Mouse (Mus musculus) ES-E14 (cell line): ENCODE data around the gene Slc6a9. TPM values are rescaled to one million over a fixed set of nuclear protein-coding genes. Genes with fewer than 3 reads are reported as not detected.

Source experiments
- DNase-seq: peaks from one replicate; pipeline ENCODE4 v3.0.0-alpha.2; 2013; ENCODE audit warnings: low read depth, low spot score
- H3K27ac ChIP-seq: 2 replicates; pipeline ENCODE4 v1.5.1; 2012; ENCODE audit warnings: low read depth, mild to moderate bottlenecking, low read length, moderate library complexity, mixed read lengths; ENCODE audit not compliant: poor library complexity, insufficient read depth, severe bottlenecking
- H3K36me3 ChIP-seq: 2 replicates; pipeline ENCODE4 v1.6.1; 2012; ENCODE audit warnings: mild to moderate bottlenecking, low read length, moderate library complexity, mixed read lengths; ENCODE audit not compliant: control insufficient read depth, poor library complexity, insufficient read depth, severe bottlenecking
- H3K4me1 ChIP-seq, 2 experiments: fragments of 150-350 bp in 1 of 2; sonication (generic) in 1 of 2; 2 replicates each; pipeline ENCODE4 v1.6.1; 2012; ENCODE audit warnings: low read length in 2 of 2, mild to moderate bottlenecking in 1 of 2, mixed read lengths in 1 of 2; ENCODE audit not compliant: control insufficient read depth in 2 of 2, insufficient read depth in 2 of 2, poor library complexity in 1 of 2
- H3K4me3 ChIP-seq, 2 experiments: fragments of 150-350 bp in 1 of 2; sonication (generic) in 1 of 2; 2 replicates each; pipeline ENCODE4 v1.5.1; 2012; ENCODE audit warnings: low read length in 2 of 2, low read depth in 1 of 2, mild to moderate bottlenecking in 1 of 2, mixed read lengths in 1 of 2; ENCODE audit not compliant: insufficient read depth in 1 of 2, poor library complexity in 1 of 2, severe bottlenecking in 1 of 2
- H3K9ac ChIP-seq: 2 replicates; pipeline ENCODE4 v1.6.1; 2012; ENCODE audit warnings: low read depth, mild to moderate bottlenecking, low read length, mixed read lengths; ENCODE audit not compliant: poor library complexity, insufficient read depth, severe bottlenecking
- H3K9me3 ChIP-seq: fragments of 150-350 bp; sonication (generic); 2 replicates; pipeline ENCODE4 v1.6.1; 2012; ENCODE audit warnings: low read depth, mild to moderate bottlenecking, low read length; ENCODE audit not compliant: control insufficient read depth, insufficient read depth
- CHD2 ChIP-seq: IDR thresholded peaks from 2 replicates; pipeline ENCODE4 v1.6.1; 2014; ENCODE audit warnings: mild to moderate bottlenecking, low read depth, low read length, inconsistent platforms
- HCFC1 ChIP-seq: IDR thresholded peaks from 2 replicates; pipeline ENCODE4 v1.6.1; 2012; ENCODE audit warnings: low read length, inconsistent platforms, borderline replicate concordance; ENCODE audit not compliant: insufficient read depth
- MAFK ChIP-seq: IDR thresholded peaks from 2 replicates; pipeline ENCODE4 v1.6.1; 2014; ENCODE audit warnings: mild to moderate bottlenecking, low read depth, low read length, inconsistent platforms; ENCODE audit not compliant: insufficient read depth
- ZC3H11A ChIP-seq: IDR thresholded peaks from 2 replicates; pipeline ENCODE4 v1.6.1; 2012; ENCODE audit warnings: low read depth, mild to moderate bottlenecking, inconsistent platforms, low read length, borderline replicate concordance
- ZNF384 ChIP-seq: IDR thresholded peaks from 2 replicates; pipeline ENCODE4 v1.6.1; 2012; ENCODE audit warnings: low read depth, low read length, inconsistent platforms
- in situ Hi-C, 2 experiments: fragments of 600-800 bp; cut with MboI; formaldehyde crosslinking; loops; one replicate each; pipeline ENCODE4 v1.15.1; 2025; ENCODE audit warnings: low sequenced_read_pairs in 2 of 2, inconsistent platforms in 1 of 2; ENCODE audit not compliant: unreplicated experiment in 2 of 2
- total RNA-seq: library from RNA; depleted of rRNA; stranded (reverse); fragments of 300-350 nt; gene quantifications from 2 replicates; pipeline ENCODE4 v1.2.3, GENCODE M21; 2012

The Slc6a9 gene
- total RNA-seq, 1 experiment: 6.9 TPM

DNA sequence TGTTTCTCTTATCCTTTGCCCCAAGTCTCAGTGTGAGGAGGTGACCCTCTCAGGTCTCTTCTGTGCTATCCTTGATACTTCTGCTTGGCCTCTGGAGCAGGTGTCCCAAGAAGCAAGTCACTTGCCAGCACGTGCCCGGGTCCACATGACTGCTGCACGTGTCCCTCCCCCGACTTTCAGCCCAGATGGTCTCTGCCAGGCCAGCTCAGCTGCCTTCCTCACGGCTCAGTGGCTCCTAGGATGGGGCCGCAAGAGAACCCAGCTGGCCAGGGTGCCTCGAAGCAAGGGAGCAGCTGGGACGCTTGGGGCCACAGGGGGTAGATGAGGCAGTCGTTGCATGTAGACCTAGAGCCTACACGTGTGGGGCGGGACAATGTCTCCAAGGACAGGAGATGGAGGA, 11.0 kb downstream of the Slc6a9 start:
- Histone ChIP-seq H3K4me3 (no peak overlapping the region), H3K4me1 (no peaks in the 10 kb centered on the region), H3K36me3 (peaks cover 14% of the 10 kb centered on the region; the same call in 1 of the 2 replicates), H3K9ac (no peak overlapping the region), H3K9me3 (no peaks in the 10 kb centered on the region), H3K27ac (no peak overlapping the region)
- DNase-seq: no peak
- TF ChIP-seq CHD2 (no peak), HCFC1 (no peak), ZC3H11A (no peak), ZNF384 (no peak), MAFK (no peak)
- in situ Hi-C loops: loop anchor here in 1 of 2 experiments (25.0 kb wide), 1 partner anchor 242 kb away; no protein-coding TSS in a partner anchor

GRCm38 (mm10) chr4:117846261-117846660, 12.0 kb downstream of the Slc6a9 start:
- no peaks in the 10 kb centered on the region for H3K9me3 ChIP-seq
- no peaks in the 10 kb centered on the region for H3K4me1 ChIP-seq
- no peak overlapping the region for H3K4me3 ChIP-seq
- H3K36me3 ChIP-seq: peaks cover 14% of the 10 kb centered on the region; the same call in 1 of the 2 replicates
- in situ Hi-C loops: loop anchor here in 1 of 2 experiments (25.0 kb wide), 1 partner anchor 241 kb away; no protein-coding TSS in a partner anchor
- no peak overlapping the region for H3K27ac ChIP-seq
- no peak overlapping the region for H3K9ac ChIP-seq
- TF ChIP-seq CHD2 (no peak), MAFK (no peak), ZC3H11A (no peak), ZNF384 (no peak), HCFC1 (no peak)
- no peak for DNase-seq

DNA sequence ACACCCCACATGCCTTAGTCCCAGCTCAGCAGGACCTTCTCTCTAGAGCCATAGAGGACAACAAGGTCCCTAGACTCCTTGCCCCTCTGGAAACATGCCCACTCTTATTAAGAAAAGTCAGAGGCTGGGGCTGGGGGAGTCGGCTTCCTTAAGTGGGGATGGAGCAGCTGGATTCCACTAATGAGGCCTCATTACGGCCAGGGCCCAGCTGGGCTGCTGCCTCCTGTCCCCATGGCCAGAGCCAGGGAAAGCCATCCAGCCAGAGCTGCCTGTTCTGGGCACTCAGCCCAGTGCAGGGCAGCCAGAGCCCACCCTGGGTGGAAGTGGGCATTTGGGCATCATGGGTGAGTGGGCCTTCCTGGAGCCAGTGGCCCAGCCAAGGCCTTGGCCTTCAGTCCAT, 12.7 kb downstream of the Slc6a9 start:
- no peaks in the 10 kb centered on the region for H3K9me3 ChIP-seq
- H3K36me3 ChIP-seq: peaks cover 14% of the 10 kb centered on the region; the same call in 1 of the 2 replicates
- H3K27ac ChIP-seq: no peak overlapping the region
- in situ Hi-C loops: loop anchor here in 1 of 2 experiments (25.0 kb wide), 1 partner anchor 240 kb away; no protein-coding TSS in a partner anchor
- H3K4me1 ChIP-seq: no peaks in the 10 kb centered on the region
- DNase-seq: no peak
- H3K4me3 ChIP-seq: no peak overlapping the region
- no peak overlapping the region for H3K9ac ChIP-seq
- TF ChIP-seq ZC3H11A: no peak
- no peak for TF ChIP-seq ZNF384
- TF ChIP-seq CHD2: no peak
- no peak for TF ChIP-seq MAFK
- no peak for TF ChIP-seq HCFC1

DNA sequence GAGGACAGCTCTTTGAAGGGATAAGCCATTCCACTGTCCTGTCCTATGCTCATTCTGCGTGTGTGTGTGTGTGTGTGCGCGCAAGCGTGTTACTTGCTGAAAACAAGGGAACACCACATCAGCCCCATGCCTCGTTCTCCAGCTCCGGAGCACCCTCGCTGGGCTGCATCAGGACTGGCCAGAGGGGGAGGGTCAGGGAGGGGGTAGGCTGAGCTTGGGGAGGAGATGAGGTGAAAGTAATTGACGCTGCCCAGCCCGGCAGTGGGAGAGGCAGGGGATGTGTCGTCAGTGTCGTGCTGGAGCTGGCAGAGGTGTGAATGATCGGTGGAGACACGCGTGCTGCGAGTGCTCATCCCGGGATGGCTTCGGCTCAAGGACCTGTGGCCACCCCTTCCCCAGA, 14.8 kb downstream of the Slc6a9 start:
- Histone ChIP-seq H3K4me3 (no peak overlapping the region), H3K9me3 (no peaks in the 10 kb centered on the region), H3K9ac (no peak overlapping the region), H3K36me3 (peaks cover 10% of the 10 kb centered on the region; the same call in 1 of the 2 replicates), H3K4me1 (no peaks in the 10 kb centered on the region), H3K27ac (no peak overlapping the region)
- in situ Hi-C loops: loop anchor here in 1 of 2 experiments (25.0 kb wide), 1 partner anchor 238 kb away; no protein-coding TSS in a partner anchor
- TF ChIP-seq ZNF384 (no peak), ZC3H11A (no peak), HCFC1 (no peak), MAFK (no peak), CHD2 (no peak)
- no peak for DNase-seq
